Mouse (Mus musculus): Measurements from ENCODE around the gene Ccni. TPM values are rescaled to one million over a fixed set of nuclear protein-coding genes. Genes with fewer than 3 reads are reported as not detected.

Ccni gene
- polyA plus RNA-seq, 1 experiment from 2014 or later, result 111 TPM

DNA sequence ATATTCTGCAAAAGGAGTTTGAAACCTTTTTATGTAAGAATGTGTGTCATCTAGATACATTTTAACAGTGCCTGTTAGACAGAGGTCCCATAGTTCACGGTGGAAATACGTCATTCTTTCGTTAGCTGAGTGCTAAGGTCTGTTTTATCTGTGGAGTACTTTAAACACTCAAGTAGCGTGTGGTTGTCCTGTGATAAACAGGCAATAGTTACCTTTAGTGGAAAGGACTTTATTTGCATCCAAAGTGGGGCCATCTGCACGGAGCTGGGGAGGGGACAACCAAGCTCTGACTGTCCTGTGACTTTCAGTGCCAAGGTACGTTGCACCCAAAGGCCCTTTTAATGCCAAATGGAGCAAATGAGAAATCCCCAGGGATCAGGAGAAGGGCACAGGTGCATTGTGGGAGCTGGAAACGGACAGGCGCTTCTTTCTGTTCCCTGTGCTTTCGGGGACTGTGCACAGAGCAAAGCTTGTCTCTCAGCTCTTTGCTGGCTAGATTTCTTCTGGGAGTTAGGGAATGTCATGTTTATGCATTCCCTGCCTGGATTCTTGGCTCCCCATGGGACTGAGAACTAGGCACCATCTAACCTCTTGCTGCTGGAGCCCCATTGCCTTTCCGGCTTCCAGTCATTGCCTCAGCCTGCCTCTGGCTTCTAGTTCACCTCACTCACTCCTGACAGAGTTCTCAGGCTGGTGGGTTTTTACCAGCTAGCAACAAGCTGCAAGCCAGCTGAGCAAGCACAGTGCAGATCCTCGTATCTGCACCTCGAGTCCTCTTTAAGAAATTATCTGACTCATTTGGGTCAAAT lies 56.1 kb downstream of the Ccni start:
- H3K4me2 ChIP-seq, result no peak overlapping the region
- no peak overlapping the region for H3K4me3 ChIP-seq (replicated peaks)
- peak overlapping the region; percentile 52; the same call in 1 of the 2 replicates for H3K27ac ChIP-seq
- no peak for ATAC-seq (replicated peaks; ENCODE audit: low FRiP score)
- WGBS, result 71% methylated on average over 12 of the region's 12 CpGs
- H3K36me3 ChIP-seq, result peaks cover 44% of the 10 kb centered on the region
- no peaks in the 10 kb centered on the region for H3K27me3 ChIP-seq
- H3K9ac ChIP-seq, result no peak overlapping the region
- no peaks in the 10 kb centered on the region for H3K9me3 ChIP-seq (replicated peaks)
- peaks cover 50% of the 10 kb centered on the region for H3K4me1 ChIP-seq

DNA sequence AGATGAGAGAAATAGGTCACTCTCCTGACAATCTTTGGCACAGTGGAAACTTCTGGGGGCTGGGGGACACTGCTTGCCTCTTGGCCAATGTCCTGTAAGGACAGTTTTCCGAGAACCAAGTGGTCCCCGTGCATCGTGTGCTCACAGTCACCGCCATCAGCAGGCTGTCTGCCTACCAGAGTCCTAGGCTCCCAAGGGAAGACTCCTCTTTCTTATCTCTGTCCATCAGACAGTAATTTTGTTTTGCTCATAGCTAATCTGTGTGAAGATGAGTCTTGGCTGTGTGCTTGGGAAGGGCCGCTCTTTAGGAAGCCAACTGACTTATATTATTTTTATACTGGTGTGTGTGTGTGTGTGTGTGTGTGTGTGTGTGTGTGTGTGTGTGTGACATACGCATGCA lies 60.8 kb downstream of the Ccni start:
- 65% methylated on average over 6 of the region's 6 CpGs for WGBS
- no peaks in the 10 kb centered on the region for H3K27me3 ChIP-seq
- no peak overlapping the region for H3K9ac ChIP-seq
- H3K27ac ChIP-seq, result peak overlapping the region; percentile 30; the same call in 1 of the 2 replicates
- no peak overlapping the region for H3K4me2 ChIP-seq
- no peak overlapping the region for H3K4me3 ChIP-seq (replicated peaks)
- peaks cover 50% of the 10 kb centered on the region for H3K36me3 ChIP-seq
- H3K9me3 ChIP-seq (replicated peaks), result no peaks in the 10 kb centered on the region
- H3K4me1 ChIP-seq, result peaks cover 53% of the 10 kb centered on the region
- no peak for ATAC-seq (replicated peaks; ENCODE audit: low FRiP score)

DNA sequence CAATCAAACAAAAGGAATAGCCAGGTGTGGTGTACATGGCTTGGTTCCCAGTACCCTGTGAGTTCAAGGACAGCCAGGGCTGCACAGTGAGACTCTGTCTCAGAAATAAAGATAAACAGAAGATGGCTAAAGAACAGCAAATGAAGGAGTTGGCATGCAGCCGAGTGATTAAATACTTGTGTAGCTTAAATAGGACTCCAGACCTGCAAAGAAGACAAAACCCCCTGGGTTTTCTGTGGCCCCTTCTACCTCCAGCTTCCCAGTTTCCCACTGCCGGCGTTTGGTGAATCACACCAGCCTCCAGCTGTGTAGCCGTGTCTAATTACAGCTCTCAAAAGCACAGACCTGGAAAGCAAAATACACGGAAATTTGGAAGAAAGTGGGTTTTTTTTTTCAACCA lies 61.4 kb downstream of the Ccni start:
- 16% methylated on average over 5 of the region's 5 CpGs for WGBS
- Histone ChIP-seq H3K4me1 (peaks cover 46% of the 10 kb centered on the region), H3K9ac (no peak overlapping the region), H3K4me3 (replicated peaks) (no peak overlapping the region), H3K36me3 (peaks cover 56% of the 10 kb centered on the region), H3K27ac (peak overlapping the region; percentile 30), H3K4me2 (no peak overlapping the region), H3K9me3 (replicated peaks) (no peaks in the 10 kb centered on the region), H3K27me3 (no peaks in the 10 kb centered on the region)
- no peak for ATAC-seq (replicated peaks; ENCODE audit: low FRiP score)

DNA sequence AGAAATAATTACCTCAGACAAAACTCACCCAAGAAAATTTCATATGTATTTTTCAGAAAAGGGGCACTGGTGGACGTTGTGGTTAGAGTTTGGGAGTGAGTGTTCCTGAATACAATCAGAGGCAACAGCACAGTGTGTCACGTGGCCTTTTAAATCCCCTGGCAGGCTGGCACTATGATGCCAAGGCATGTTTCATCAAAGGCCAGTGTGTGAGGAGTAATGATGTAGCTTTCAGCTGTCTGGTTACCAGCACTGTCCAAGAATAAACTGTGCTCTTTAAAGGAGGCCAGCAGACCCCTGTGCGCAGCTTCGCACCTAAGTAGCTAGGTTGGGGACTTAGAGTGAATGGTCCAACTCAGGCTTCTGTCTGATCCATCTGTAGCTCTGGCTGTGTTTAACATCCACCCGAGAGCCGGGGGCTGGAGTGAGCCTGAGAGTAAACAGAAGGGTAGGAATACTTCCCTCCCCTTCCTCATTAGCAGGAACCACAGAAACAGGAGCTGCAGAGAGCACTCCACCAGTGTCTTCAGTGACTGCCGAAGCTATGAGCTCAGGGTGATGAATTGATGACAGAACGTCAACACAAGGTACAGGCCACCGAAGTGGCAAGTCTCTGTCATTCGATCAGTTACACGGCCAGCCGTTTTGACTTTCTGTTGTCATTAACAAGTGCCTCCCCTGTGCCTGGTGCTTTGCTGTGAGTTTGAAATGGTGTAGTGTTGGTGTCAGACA lies 62.8 kb downstream of the Ccni start:
- peaks cover 57% of the 10 kb centered on the region for H3K36me3 ChIP-seq
- H3K4me2 ChIP-seq, result no peak overlapping the region
- H3K9ac ChIP-seq, result no peak overlapping the region
- ATAC-seq (replicated peaks; ENCODE audit: low FRiP score), result peak; percentile 63
- H3K9me3 ChIP-seq (replicated peaks), result no peaks in the 10 kb centered on the region
- no peak overlapping the region for H3K4me3 ChIP-seq (replicated peaks)
- H3K4me1 ChIP-seq, result peaks cover 39% of the 10 kb centered on the region
- H3K27ac ChIP-seq, result peak overlapping the region; percentile 66; the same call in 1 of the 2 replicates
- 40% methylated on average over 12 of the region's 12 CpGs for WGBS
- H3K27me3 ChIP-seq, result no peaks in the 10 kb centered on the region

DNA sequence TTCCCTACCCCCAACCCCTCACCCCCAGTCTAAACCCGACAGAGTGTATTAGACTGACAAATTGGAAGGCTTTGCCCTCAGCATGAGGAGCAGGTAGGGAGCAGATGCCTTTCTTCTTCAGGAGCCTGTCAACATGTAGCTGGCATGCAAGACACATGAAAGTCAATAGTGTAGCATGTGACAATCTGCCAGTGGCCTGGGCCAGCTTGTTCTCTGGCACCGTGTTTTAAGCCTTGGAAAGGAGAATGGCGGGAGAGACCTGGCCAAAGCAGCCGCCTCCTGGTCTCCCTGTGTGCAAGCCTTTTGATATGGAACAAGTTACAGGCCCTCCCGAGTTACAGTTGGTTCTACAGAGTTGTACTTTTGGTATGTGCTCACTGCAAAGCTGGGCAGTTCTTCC lies 65.5 kb downstream of the Ccni start:
- H3K4me3 ChIP-seq (replicated peaks), result no peak overlapping the region
- H3K9me3 ChIP-seq (replicated peaks), result no peaks in the 10 kb centered on the region
- no peak overlapping the region for H3K27ac ChIP-seq
- H3K4me1 ChIP-seq, result peaks cover 40% of the 10 kb centered on the region
- no peak overlapping the region for H3K9ac ChIP-seq
- H3K27me3 ChIP-seq, result no peaks in the 10 kb centered on the region
- no peak overlapping the region for H3K4me2 ChIP-seq
- 92% methylated on average over 5 of the region's 5 CpGs for WGBS
- H3K36me3 ChIP-seq, result peaks cover 45% of the 10 kb centered on the region
- no peak for ATAC-seq (replicated peaks; ENCODE audit: low FRiP score)

DNA sequence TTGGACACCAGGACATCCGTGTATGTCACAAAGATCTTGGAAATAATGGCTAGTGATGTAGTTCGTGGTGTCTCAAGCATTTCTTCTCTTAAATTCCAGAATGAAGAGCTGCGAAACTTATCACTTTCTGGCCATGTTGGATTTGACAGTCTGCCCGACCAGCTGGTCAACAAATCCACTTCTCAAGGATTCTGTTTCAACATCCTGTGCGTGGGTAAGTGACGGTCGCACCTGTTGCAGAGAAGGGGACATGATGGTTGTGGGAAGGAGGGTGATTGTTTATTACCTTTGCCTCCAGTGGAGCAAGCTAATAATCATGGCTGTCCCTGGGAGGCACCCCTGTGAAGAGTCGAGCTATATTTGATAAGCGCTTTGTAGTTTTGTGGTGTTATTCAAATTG lies 66.9 kb downstream of the Ccni start:
- H3K4me2 ChIP-seq, result no peak overlapping the region
- no peak overlapping the region for H3K9ac ChIP-seq
- no peaks in the 10 kb centered on the region for H3K27me3 ChIP-seq
- no peak overlapping the region for H3K27ac ChIP-seq
- no peaks in the 10 kb centered on the region for H3K9me3 ChIP-seq (replicated peaks)
- H3K4me3 ChIP-seq (replicated peaks), result no peak overlapping the region
- peaks cover 45% of the 10 kb centered on the region for H3K36me3 ChIP-seq
- no peak for ATAC-seq (replicated peaks; ENCODE audit: low FRiP score)
- WGBS, result 86% methylated on average over 9 of the region's 9 CpGs
- peaks cover 40% of the 10 kb centered on the region for H3K4me1 ChIP-seq

DNA sequence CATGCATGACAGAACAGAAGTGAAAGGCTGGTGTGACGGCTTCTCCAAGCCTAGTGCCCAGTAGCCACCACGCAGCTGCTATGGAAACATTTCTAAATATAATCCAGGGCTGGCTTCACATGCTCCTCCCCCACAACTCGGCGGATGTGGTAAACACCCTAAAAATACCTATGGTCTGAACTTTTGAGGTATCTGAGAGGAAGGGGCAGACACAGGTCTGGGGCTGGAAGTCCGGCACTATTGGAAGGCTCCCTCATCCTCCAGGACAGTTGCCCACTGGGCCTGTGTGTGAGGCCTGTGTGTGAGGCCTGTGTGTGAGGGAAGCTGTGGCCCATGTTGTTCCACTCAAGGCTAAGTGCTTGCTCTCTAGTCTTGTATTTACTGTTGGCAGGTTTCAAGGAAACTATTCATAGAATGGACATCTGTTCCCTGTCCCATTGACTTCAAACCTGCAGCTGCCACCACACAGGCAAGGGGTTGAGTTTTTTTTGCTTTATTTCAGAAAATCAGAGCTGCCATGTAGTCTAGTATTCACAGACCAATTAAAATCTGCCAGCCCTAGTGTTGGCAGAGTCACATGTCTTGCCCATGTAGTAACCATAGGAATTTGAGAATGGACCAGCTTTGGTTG lies 69.2 kb downstream of the Ccni start:
- 59% methylated on average over 5 of the region's 5 CpGs for WGBS
- Histone ChIP-seq H3K4me3 (replicated peaks) (no peak overlapping the region), H3K36me3 (peaks cover 40% of the 10 kb centered on the region), H3K9ac (no peak overlapping the region), H3K9me3 (replicated peaks) (no peaks in the 10 kb centered on the region), H3K4me2 (no peak overlapping the region), H3K27ac (peak overlapping the region; percentile 79), H3K4me1 (peaks cover 50% of the 10 kb centered on the region), H3K27me3 (no peaks in the 10 kb centered on the region)
- ATAC-seq (replicated peaks; ENCODE audit: low FRiP score), result no peak

DNA sequence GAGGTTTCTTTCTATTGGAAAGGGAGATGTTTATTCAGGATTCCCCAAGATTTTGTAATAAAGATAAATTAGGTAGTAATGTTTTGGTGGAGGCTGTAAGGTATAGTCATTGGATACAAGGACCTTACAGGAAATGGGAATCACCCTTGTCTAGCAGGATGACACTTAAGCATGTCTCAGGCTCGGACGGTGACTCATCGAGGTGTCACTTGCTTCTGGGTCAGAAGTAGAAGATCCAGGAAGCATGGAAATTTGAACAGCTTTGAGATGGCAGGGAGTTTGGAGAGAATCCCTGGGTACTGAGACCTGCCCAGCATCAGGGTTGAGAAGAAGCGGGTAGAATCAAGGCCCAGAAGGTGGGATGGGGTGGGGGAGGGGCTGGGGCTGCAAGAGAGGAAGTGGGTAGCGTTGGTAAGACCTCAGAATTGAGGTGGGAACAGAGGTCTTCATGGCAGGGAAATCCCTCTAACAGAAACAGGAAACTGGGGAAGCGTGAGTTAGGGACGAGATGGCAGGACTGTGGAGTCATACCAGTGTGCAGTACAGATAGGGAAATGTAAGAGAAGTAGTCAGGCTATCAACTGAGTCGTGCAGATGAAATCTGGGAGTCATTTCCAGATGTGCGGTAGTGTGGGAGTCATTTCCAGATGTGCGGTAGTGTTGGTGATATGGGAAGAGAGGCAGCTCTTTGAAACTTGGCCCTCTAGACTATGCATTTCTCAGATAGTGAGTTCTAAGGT lies 70.8 kb downstream of the Ccni start:
- no peak overlapping the region for H3K4me2 ChIP-seq
- 56% methylated on average over 10 of the region's 10 CpGs for WGBS
- H3K9me3 ChIP-seq (replicated peaks), result no peaks in the 10 kb centered on the region
- H3K27ac ChIP-seq, result peak overlapping the region; percentile 38; the same call in 1 of the 2 replicates
- H3K4me3 ChIP-seq (replicated peaks), result no peak overlapping the region
- H3K4me1 ChIP-seq, result peaks cover 65% of the 10 kb centered on the region
- ATAC-seq (replicated peaks; ENCODE audit: low FRiP score), result no peak
- no peak overlapping the region for H3K9ac ChIP-seq
- H3K36me3 ChIP-seq, result peaks cover 26% of the 10 kb centered on the region
- H3K27me3 ChIP-seq, result no peaks in the 10 kb centered on the region

DNA sequence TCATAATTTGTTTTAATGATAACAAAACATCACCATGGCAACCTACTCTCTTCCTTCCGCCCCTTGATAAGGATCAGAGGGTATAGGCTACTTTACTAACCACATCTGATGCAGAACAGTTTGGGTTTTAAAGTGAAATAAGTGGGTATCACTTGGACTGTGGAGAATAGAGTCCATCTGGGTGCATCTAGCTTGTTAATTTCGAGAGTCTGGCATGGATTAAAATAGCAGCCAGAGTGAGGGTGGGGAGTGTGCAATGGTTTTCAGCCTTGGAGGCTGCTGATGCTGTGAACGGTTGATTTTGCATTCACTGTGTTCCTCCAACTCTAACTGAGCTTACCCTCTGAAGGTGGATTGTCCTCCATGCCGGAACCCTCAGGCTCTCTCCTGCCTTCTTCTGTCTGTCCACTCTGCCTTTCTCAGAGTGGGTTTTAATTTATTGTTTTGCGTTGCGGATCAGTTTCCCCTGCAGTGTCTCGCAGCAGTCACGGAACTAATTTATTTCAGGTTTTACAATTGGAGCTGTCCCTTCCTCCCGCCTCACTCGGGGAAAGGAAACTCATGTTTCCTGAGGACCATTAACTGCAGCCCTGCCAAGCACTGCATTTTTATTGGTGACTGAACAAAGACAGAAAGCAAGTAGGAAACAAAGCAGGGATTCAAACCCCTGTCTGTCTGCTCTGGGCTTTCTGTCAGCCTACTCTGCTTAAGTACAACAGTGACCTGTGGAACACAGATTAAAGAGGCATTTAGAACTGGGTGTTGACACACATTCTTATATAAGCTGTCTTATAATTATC lies 72.7 kb downstream of the Ccni start:
- peak; percentile 20; the same call in 1 of the 2 replicates for ATAC-seq (replicated peaks; ENCODE audit: low FRiP score)

More for the DNA sequence above, 72.7 kb downstream of the Ccni start:
- Histone ChIP-seq H3K4me2 (peak overlapping the region; percentile 42), H3K9me3 (replicated peaks) (no peaks in the 10 kb centered on the region), H3K27ac (peak overlapping the region; percentile 92), H3K4me3 (replicated peaks) (no peak overlapping the region), H3K36me3 (peaks cover 8% of the 10 kb centered on the region), H3K9ac (no peak overlapping the region), H3K27me3 (no peaks in the 10 kb centered on the region), H3K4me1 (peaks cover 84% of the 10 kb centered on the region)
- WGBS, result 8% methylated on average over 10 of the region's 10 CpGs

Data from kidney, embryonic 15.5 days (tissue).